Mouse (Mus musculus): ENCODE measurements around the gene Xpo6.

The Xpo6 gene

GRCm38 (mm10) chr7:126200178-126200996 is at the start of gene Xpo6:
Xpo6 (minus strand) TSS chr7:126200501.
- DNase-seq = peak; percentile 97 to 100

DNA sequence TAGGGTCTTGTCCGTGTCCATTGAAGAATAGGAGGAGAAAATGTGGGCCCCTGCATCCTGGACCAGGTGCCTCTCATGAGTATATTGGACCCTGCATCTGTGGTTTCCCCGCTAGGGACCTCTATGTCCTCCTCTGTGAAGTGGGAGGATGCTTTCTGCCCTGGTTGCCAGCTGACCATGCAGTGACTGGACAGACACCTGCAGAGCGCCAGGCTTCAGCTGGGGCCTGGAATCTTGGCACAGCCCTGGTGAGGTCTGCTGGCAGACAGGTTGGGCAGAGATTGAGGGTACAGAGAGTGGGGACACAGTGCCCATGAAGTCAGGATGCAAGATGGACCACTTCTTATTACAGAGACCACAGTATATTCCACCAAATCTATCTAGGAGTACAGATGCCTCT is 49.7 kb upstream of the Xpo6 start:
- no peak for DNase-seq

DNA sequence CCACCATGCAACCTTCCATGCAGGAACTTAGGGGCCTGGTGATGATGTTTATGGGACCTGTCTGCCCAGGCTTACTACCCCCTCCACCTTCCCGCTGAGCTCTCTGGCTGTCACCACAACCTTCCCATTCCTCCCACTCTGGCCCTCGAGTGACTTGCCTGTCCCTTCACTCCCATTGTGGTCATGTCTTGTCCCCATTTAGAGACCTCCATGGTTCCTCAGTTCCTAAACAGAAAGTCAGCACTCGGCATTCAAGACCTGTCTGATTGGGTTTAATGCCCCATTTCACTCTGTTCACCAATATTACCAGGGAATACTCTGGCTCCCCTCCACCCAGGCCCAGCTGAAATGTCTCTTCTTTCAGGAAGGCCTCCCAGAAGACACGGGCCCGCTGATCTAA is 48.8 kb upstream of the Xpo6 start:
- no peak for DNase-seq

DNA sequence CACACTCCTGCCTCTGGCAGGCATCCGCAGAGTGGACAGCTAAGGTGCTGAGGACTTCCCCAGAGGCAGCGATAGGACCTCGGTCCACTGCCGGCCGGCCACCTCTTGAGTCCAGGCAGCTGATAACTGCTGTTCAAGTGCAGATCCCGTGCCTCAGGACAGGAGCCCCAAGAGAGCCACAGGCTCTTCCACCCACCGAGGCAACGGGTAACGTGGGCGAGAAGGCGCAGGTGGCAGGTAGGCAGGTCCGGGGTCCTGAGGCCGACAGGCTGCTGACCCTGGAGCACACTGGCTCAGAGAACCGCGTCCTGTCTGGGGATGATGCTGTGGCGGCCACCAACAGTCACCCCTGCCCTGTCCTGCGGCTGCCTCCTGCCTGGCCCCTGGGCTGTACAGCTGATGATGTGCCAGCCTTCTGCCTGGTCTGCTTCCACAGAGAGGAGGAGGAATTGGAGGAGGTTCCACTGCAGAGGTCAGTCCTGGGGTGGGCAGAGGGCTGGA is 48.4 kb upstream of the Xpo6 start:
- DNase-seq = no peak

DNA sequence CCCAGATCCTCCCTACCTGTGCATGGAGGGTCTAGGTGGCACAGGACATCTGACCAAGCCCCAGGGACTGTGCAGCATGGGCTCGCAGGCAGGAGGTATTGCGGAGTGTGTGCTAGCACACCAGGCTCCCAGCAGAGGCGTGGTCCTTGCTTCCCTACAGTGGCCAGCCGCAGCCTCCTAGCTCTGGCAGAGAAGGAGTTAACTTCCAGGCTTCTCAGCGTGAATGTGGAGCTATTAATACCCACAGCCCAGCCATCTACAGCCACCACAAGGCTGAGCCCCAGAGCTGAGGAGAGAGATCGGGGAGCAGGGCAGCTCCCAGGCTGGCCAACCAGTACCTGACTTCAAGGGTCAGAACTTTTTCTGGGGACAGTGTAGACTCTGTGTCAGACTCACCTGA is 47.8 kb upstream of the Xpo6 start:
- DNase-seq = no peak

DNA sequence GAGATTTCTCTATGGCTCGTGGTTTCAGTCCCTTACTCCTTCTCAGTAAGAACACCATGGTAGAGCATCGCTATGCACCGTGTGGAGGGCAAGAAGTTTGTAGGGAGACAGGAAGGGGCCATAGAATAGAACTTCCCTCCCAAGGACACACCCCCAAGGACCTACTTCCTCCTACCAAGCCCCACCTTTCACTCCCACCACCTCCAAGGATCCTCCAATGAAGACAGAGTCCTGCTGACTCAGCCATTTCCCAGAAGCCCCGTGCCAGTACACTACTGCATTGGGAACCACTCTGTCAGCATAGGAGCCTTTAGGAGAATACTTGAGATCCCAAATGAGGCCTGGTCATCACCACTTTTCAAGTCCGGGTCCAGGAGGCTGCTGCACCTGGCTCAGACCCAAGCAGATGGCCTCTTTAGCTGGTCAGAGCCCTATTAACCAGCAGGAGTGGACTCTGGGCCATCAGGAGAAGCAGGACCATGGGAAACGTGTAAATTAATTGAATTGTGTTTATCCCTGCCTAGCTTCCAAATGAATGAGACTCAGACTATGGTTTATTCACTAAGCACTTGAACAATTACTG is 44.0 kb upstream of the Xpo6 start:
- no peak for DNase-seq

GRCm38 (mm10) chr7:126240814-126241360 is 40.6 kb upstream of the Xpo6 start:
- DNase-seq = no peak

GRCm38 (mm10) chr7:126236794-126237192 is 36.5 kb upstream of the Xpo6 start:
- DNase-seq = no peak

DNA sequence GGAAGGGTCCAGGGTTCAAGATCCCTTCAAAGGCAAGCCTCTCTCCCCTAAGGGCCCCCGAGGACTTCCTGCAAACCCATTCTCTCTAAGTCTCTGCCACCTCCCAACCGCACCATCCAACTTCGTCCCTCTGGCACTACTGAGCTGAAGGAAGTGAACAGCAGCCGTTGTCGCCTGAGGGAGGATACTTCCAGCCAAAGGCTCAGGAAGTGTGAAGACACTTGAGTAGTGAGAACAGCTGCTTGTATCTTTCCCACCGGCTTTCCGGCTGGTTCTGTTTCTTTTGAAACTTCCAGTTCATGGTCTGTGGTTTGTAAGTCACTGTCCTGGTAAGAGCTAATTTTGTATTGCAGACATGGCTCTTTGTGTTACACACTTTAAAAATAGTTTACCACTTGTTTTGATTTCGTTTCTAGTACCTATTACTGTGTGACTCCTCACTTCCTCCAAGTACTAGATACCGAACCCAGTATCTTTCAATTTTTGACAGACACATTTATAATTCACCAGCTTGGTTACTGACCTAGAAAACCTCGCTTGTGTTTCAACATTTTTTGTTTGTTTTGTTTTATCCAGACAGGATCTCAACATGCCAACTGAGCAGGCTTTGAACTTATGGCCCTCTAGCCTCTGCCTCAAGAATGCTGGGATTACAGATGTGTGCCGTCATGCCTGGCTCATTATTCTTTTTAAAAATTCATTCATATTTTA is 35.9 kb upstream of the Xpo6 start:
- DNase-seq = peak in 1 of 2 experiments; percentile 34

DNA sequence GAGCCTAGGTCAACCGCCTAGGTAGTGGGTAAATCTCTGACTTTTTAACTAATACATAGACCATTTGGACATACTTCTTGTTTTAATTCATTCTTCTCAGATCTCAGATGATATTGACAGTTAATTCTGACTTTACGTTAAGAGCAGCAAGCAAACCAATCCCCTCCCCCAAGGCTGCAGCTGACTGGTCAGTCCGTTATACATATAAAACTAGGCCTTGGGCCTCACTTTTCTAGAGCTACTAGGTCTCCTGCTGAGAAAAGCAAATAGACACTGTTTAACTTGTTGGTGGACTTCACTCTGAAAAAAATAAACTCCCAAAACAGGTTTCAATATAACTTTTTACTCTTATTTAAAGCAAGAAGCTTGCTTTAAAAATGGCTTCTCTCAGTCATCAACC is 34.3 kb upstream of the Xpo6 start:
- DNase-seq = peak; percentile 24 to 37

GRCm38 (mm10) chr7:126232345-126233071 is 32.2 kb upstream of the Xpo6 start:
- no peak for DNase-seq

- no peak for DNase-seq
Observed at GRCm38 (mm10) chr7:126230357-126231148, 30.3 kb upstream of the Xpo6 start.

DNA sequence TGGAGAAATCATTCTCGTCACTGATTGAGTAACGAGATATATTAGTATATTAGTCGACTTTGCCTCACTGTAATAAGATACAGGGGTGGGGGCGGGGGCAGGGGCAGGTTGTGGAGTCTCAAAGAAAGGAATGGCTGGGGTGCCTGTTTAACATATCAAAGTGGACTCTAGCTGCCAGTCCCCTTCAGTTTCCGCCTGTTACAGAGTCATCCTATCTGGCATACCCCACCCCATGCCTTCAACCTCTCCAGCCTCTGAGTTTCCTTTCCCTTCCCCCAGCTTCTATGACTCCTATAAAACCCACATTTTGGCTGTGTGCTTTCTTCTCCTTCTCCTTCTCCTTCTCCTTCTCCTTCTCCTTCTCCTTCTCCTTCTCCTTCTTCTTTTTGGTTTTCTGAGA is 25.8 kb upstream of the Xpo6 start:
- no peak for DNase-seq

- DNase-seq = no peak
Observed at GRCm38 (mm10) chr7:126222753-126223152, 22.5 kb upstream of the Xpo6 start.

DNA sequence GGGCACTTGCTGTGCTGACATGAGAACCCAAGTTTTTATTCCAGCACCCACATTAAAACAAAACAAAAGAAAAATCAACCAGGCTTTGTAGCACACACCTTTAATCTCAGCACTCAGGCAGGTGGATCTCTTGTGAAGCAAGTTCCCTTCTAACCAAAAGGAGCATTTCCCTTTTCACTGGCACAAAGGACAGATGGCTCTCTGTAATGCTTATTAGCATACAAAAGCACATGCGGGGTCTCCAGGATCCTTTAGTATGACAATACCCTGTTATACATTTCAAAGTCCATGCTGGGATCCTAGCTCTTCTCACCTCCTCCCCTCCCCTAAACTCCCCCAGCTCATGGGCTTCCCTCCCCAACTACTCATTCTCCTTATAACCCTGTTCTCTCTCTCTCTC is 20.3 kb upstream of the Xpo6 start:
- no peak for DNase-seq

DNA sequence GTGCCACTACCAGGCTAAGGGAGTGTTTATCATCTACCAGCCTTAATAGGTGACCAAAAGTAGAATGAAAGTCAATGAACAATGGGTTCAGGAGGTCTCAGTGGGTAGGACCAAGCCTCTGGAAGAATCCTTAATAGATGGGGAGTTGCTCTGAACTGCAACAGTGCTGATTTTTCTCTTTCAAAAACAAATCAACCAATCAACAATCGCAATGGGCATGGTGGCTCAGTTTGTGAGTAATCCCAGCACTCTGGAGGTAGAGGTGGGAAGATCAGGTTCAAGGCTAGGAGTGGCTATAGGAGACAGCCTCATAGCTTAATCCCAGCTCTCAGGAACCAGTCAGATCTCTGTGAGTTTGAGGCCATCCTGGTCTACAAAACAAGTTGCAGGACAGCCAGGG is 18.0 kb upstream of the Xpo6 start:
- no peak for DNase-seq

- DNase-seq = no peak
Observed at GRCm38 (mm10) chr7:126216867-126217266, 16.6 kb upstream of the Xpo6 start.

DNA sequence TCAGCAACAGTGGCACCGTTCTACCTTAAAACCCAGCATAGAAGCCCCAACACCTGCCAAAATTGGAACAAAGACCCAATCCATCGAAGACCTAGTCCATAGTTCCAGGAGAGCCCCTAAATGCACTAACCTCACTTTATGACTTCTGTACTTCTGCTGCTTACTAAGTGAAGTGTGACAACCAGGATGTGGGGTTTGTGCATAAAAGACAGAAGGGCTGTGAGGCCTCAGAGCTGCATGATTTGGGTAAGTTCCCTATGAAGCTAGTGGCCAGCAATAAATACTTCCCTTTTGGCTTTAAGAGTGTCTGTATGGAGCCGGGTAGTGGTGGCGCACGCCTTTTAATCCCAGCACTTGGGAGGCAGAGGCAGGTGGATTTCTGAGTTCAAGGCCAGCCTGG is 10.6 kb upstream of the Xpo6 start:
- DNase-seq = no peak

GRCm38 (mm10) chr7:126200997-126201345 is 670 bp upstream of the Xpo6 start:
- no peak for DNase-seq

DNA sequence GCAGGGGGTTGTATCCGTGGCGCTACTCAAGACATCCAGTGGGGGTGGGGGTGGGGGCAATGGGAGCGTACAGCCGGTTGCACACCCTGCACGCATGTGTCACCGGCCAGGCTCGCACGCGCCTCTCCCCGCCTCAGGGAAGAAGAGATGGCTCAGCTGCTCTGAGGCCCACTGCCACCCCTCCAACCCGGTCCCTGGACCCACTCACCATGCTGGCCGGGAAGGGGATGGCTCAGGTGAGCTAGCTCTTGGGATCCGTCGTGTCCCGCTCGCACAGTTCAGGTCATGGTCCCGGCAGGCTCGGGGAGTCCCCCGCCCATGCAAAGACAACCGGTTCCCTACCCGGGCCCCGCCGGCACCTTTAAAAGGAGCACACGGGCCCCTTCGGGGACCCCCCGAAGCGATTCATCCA is 604 bp downstream of the Xpo6 start:
- DNase-seq = peak in 1 of 2 experiments; percentile 45

DNA sequence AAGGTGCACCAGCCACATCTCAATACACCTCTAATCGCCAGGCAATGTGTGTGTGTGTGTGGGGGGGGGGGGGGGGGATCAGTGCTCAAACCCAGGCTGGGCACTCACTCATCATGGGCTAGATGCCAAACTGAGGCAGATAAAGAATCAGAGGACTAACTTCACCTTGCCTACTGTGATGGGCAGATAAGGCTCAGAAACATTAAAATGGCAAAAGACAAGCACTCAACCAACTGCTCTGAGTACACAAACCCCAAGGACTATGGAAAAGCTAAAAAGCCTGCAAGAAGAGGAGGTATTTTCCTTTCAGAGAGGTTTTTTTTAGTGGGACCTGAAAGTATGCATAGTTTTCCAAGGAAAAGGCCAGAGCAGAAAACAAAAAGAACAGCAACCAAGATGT is 1.4 kb downstream of the Xpo6 start:
- no peak for DNase-seq

GRCm38 (mm10) chr7:126194175-126194574 is 6.1 kb downstream of the Xpo6 start:
- DNase-seq = no peak
